Mouse (Mus musculus) hindbrain, postnatal 0 days (tissue): Measurements from ENCODE around the gene Vrk2. TPM values are rescaled to one million over a fixed set of nuclear protein-coding genes. Genes with fewer than 3 reads are reported as not detected.

Source experiments
- ATAC-seq: fragments of 200-750 bp; cut with Nextera tagmentation; 2 replicates; pipeline ENCODE4 v1.8.0; 2017; ENCODE audit warnings: mild to moderate bottlenecking, moderate TSS enrichment, moderate library complexity
- DNase-seq: peaks from one replicate; pipeline ENCODE4 v3.0.0-alpha.2; 2015; ENCODE audit warnings: low spot score
- H3K27ac ChIP-seq: fragments of 300-500 bp; sonication (generic); 2 replicates; pipeline ENCODE4 v1.5.1; 2014; ENCODE audit warnings: mild to moderate bottlenecking
- H3K27me3 ChIP-seq: fragments of 300-500 bp; sonication (generic); 2 replicates; pipeline ENCODE4 v1.6.1; 2014; ENCODE audit warnings: low read length, mixed read lengths; ENCODE audit not compliant: insufficient read depth
- H3K36me3 ChIP-seq: fragments of 300-500 bp; sonication (generic); 2 replicates; pipeline ENCODE4 v1.6.1; 2014; ENCODE audit warnings: low read length, mixed read lengths; ENCODE audit not compliant: insufficient read depth
- H3K4me1 ChIP-seq: fragments of 300-500 bp; sonication (generic); 2 replicates; pipeline ENCODE4 v1.6.1; 2014; ENCODE audit warnings: antibody characterized with exemption, low read length, mixed read lengths; ENCODE audit not compliant: insufficient read depth
- H3K4me2 ChIP-seq: fragments of 300-500 bp; sonication (generic); 2 replicates; pipeline ENCODE4 v1.6.1; 2014; ENCODE audit warnings: low read depth, mild to moderate bottlenecking, low read length, moderate library complexity, mixed read lengths
- H3K4me3 ChIP-seq: fragments of 300-500 bp; sonication (generic); 2 replicates; pipeline ENCODE4 v1.5.1; 2014; ENCODE audit warnings: low read length
- H3K9ac ChIP-seq: fragments of 300-500 bp; sonication (generic); replicated peaks from 2 replicates; pipeline ENCODE4 v1.6.1; 2014; ENCODE audit warnings: mild to moderate bottlenecking, low read length, moderate library complexity, mixed read lengths
- H3K9me3 ChIP-seq: fragments of 300-500 bp; sonication (generic); 2 replicates; pipeline ENCODE4 v1.6.1; 2016; ENCODE audit warnings: low read length, mixed read lengths
- CTCF ChIP-seq: IDR thresholded peaks from 2 replicates; pipeline ENCODE4 v1.5.1; 2016; ENCODE audit warnings: antibody characterized with exemption, control low read depth, low read depth
- WGBS: fragments of 180-500 bp; shearing (Covaris S2); extraction: QIAGEN DNeasy Blood & Tissue Kit; methylation state at CpG from one replicate; pipeline ENCODE4 v1.1.7; 2014; 5-methylcytosine and 5-hydroxymethylcytosine counted together
- polyA plus RNA-seq: library from polyadenylated mRNA; unstranded; fragments of >200 nt; fragmentation: Nextera tagmentation; extraction: Ambion mirVana; gene quantifications from 2 replicates; pipeline ENCODE4 v1.2.1, GENCODE M21; 2015
- total RNA-seq: library from RNA; depleted of rRNA; stranded (reverse); fragments of >200 nt; gene quantifications from 2 replicates; pipeline ENCODE4 v1.2.3, GENCODE M21; 2014

Gene Vrk2
- total and polyA plus RNA-seq, 2 experiments from 2014 or later, result 0.58 to 3.4 TPM

DNA sequence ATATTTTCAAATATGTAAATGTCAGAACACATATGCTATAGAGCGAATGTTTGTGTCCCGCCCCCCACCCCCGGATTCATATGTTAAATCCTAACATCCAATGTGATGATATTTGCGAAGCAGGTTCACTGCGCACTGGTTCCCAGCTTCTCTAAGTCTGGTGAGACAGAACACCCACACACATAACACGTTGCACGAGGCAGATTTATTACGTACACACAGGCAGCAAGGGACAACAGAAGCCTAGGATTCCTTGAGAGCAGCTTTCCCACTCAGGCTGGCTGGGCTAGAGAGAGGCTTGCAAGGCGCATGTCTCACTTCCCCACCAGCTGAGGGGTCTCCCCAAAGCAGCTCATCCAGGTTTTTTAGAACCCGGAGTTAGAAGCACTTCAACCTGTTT is 15.0 kb upstream of the Vrk2 start:
- ATAC-seq (no peak), DNase-seq (no peak)
- Histone ChIP-seq H3K27me3 (no peaks in the 10 kb centered on the region), H3K9me3 (no peaks in the 10 kb centered on the region), H3K36me3 (no peaks in the 10 kb centered on the region), H3K9ac (no peak overlapping the region), H3K4me2 (no peak overlapping the region), H3K4me3 (no peak overlapping the region), H3K4me1 (no peaks in the 10 kb centered on the region), H3K27ac (no peak overlapping the region)
- TF ChIP-seq CTCF, result no peak
- 75% methylated on average over 10 of the region's 10 CpGs for WGBS

DNA sequence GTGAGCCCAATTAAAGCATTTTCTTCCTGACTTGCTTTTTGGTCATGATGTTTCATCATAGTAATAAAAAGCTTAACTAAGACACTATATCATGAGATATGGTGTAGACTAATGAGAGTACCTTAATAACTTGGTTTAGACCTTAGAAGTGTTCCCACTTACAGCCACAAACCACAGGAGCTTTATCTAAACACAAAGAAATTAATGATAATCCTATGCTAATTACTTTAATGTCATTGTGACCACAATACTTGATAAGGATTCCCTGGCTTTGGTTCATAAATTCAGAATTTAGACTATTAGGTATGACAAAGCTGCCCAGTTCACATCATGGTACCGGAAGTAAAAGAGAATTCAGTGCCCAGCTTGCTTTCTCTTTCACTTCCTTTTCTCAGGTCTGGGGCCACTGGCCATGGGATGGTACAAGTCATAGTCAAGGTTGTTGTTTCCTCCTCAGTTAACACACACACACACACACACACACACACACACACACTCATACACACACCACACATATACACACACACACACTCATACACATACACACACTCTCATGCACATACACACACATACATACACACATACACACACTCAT is 10.4 kb upstream of the Vrk2 start:
- WGBS, result 89% methylated on average over 1 of the region's 1 CpGs
- no peak for TF ChIP-seq CTCF
- Histone ChIP-seq H3K27me3 (no peaks in the 10 kb centered on the region), H3K4me2 (no peak overlapping the region), H3K27ac (no peak overlapping the region), H3K9me3 (no peaks in the 10 kb centered on the region), H3K4me3 (no peak overlapping the region), H3K36me3 (no peaks in the 10 kb centered on the region), H3K4me1 (no peaks in the 10 kb centered on the region), H3K9ac (no peak overlapping the region)
- DNase-seq (no peak), ATAC-seq (no peak)

DNA sequence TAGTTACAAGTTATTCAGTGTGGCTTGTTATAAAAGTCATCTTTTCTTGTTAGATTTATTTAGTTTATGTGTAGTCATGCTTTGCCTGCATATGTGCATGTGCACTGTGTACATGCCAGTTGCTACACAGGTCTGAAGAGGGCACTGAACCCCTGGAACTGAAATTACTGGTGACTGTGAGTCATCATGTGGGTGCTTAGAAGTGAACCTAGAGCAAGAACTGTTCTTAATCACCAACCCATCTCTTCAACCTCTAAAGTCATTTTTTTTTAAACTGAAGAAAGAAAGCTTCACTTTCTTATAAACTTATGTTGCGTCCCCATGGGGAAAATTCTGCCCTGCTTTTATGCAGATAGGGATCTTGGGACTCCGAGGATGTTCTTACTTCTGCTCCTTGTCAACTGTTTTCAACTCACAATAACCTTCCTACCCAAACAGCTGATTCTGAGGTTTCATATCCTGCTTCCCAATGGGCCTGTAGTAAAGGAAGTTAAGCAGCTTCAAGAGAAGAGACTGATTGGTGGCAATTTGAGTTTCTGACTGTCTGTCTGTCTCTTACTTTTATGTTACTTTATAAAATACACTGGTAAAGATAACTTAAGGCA is 7.9 kb upstream of the Vrk2 start:
- H3K27me3 ChIP-seq, result no peaks in the 10 kb centered on the region
- WGBS, result 85% methylated on average over 2 of the region's 2 CpGs

DNA sequence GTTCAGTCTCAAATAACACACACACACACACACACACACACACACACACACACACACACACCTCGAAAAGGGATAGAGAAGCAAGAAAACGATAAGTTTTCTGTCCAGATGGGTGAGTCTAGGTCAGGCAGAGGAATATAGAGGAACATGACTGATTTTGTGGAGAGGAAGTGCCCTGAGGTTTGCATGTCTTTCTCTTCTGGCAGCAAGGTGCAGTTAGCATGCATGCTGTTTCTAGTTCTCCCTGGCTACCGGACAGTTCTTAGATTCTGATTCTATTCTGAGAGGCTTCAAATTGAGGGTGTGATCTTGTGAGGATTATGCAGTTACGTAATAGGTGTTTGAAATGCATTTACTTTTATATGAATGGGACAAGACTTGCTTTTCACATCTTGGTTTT is 6.9 kb upstream of the Vrk2 start:
- WGBS, result 83% methylated on average over 4 of the region's 4 CpGs
- no peak overlapping the region for H3K27ac ChIP-seq
- H3K9ac ChIP-seq, result no peak overlapping the region
- no peak for DNase-seq
- H3K4me1 ChIP-seq, result no peaks in the 10 kb centered on the region
- no peak overlapping the region for H3K4me2 ChIP-seq
- no peak for ATAC-seq
- no peak overlapping the region for H3K4me3 ChIP-seq
- H3K27me3 ChIP-seq, result no peaks in the 10 kb centered on the region
- no peaks in the 10 kb centered on the region for H3K9me3 ChIP-seq
- TF ChIP-seq CTCF, result no peak
- no peaks in the 10 kb centered on the region for H3K36me3 ChIP-seq

More for the DNA sequence above, 7.9 kb upstream of the Vrk2 start:
- Histone ChIP-seq H3K9me3 (no peaks in the 10 kb centered on the region), H3K4me3 (no peak overlapping the region), H3K27ac (no peak overlapping the region), H3K36me3 (no peaks in the 10 kb centered on the region), H3K4me1 (no peaks in the 10 kb centered on the region), H3K4me2 (no peak overlapping the region), H3K9ac (no peak overlapping the region)
- no peak for DNase-seq
- no peak for ATAC-seq
- no peak for TF ChIP-seq CTCF

DNA sequence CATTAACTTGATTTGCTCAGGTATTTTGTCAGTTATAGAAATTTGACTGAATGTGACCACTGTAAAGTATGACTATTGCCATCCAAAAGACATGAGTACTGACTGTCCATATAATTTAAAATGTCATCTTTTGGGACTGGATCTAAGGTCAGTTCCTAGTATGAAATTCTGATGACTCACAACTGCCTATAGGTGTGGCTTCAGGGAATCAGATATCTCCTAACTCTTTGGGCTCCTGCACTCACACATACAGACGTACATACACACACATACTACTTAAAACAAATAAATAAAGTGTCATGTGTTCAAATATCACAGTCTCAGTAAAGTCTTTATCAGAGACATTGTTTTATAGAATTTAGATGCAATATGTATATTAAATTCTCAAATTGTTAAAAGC is 5.1 kb upstream of the Vrk2 start:
- H3K4me1 ChIP-seq, result no peaks in the 10 kb centered on the region
- ATAC-seq (no peak), DNase-seq (no peak)
- H3K9me3 ChIP-seq, result no peaks in the 10 kb centered on the region
- no peak overlapping the region for H3K27ac ChIP-seq
- TF ChIP-seq CTCF, result no peak
- no peak overlapping the region for H3K9ac ChIP-seq
- H3K36me3 ChIP-seq, result no peaks in the 10 kb centered on the region
- 83% methylated on average over 1 of the region's 1 CpGs for WGBS
- H3K4me3 ChIP-seq, result no peak overlapping the region
- H3K4me2 ChIP-seq, result no peak overlapping the region
- H3K27me3 ChIP-seq, result no peaks in the 10 kb centered on the region

DNA sequence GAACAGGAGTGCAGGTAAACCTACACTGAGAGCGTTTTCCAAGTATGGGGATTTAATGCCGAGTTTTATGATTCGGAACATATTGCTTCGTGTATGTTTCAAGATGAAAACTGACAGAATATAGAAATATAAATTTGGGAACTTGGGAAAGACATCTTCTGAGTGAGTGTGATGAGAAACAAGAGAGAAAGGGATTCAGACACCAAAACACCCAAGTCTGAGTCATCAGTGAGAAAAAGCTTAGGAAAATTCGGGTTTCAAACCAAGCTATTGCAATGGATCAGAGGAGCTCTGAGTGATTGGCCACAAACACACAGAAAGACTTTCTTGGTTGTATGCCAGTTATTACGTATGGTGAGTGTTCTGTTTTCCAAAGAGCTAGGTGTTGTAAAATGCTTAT is 4.0 kb upstream of the Vrk2 start:
- Histone ChIP-seq H3K4me1 (no peaks in the 10 kb centered on the region), H3K9me3 (no peaks in the 10 kb centered on the region), H3K27me3 (no peaks in the 10 kb centered on the region), H3K4me3 (no peak overlapping the region), H3K36me3 (no peaks in the 10 kb centered on the region), H3K9ac (no peak overlapping the region), H3K4me2 (no peak overlapping the region), H3K27ac (no peak overlapping the region)
- WGBS, result 86% methylated on average over 6 of the region's 6 CpGs
- TF ChIP-seq CTCF, result no peak
- ATAC-seq (no peak), DNase-seq (no peak)

DNA sequence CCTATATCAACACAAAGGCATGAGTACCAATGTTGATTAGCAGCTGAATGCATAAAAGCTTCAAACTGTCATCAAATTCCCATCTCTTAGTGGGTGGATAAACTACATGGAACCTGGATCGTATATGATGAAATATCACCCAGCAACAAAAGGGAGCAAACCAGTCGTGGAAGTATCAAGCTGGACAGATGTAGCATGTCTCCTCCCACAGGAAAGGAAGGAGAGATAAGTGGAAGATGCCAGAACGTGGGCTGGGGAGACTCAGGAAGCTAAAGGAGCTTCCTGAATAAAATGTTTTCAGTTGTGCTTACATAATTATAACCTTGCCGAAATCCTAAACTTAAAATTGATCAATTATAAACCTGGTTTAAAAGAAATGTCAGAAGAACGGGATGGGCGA is 3.3 kb upstream of the Vrk2 start:
- H3K4me3 ChIP-seq, result no peak overlapping the region
- 86% methylated on average over 6 of the region's 6 CpGs for WGBS
- no peaks in the 10 kb centered on the region for H3K36me3 ChIP-seq
- no peak overlapping the region for H3K27ac ChIP-seq
- H3K9me3 ChIP-seq, result no peaks in the 10 kb centered on the region
- no peak overlapping the region for H3K4me2 ChIP-seq
- no peaks in the 10 kb centered on the region for H3K27me3 ChIP-seq
- H3K4me1 ChIP-seq, result no peaks in the 10 kb centered on the region
- DNase-seq, result no peak
- H3K9ac ChIP-seq, result no peak overlapping the region
- no peak for ATAC-seq
- TF ChIP-seq CTCF, result no peak
